Mouse (Mus musculus): ENCODE data around the gene Nisch. TPM values are rescaled to one million over a fixed set of nuclear protein-coding genes. Genes with fewer than 3 reads are reported as not detected.

Gene Nisch
- total RNA-seq, 1 experiment, result 169 TPM

GRCm38 (mm10) chr14:31245946-31246345, 29.2 kb upstream of the Nisch start:
- TF ChIP-seq MAFK (IDR thresholded peaks at IDR 0.05; ENCODE audit: insufficient read depth, low read depth, low read length) (no peak), HCFC1 (IDR thresholded peaks at IDR 0.05; ENCODE audit: borderline replicate concordance, insufficient read depth, low read length) (no peak), CHD2 (IDR thresholded peaks at IDR 0.05; ENCODE audit: low read depth, low read length) (no peak), ZC3H11A (IDR thresholded peaks at IDR 0.05; ENCODE audit: borderline replicate concordance, low read depth, low read length) (no peak), ZNF384 (IDR thresholded peaks at IDR 0.05; ENCODE audit: low read depth, low read length) (no peak)
- in situ Hi-C loops (cut with MboI; ENCODE audit: low sequenced_read_pairs in 2 of 2, unreplicated experiment in 2 of 2), result no loop called here
- no peak overlapping the region for H3K4me3 ChIP-seq (ENCODE audit: insufficient read depth in 1 of 2, low read depth in 1 of 2, low read length in 2 of 2, poor library complexity in 1 of 2, severe bottlenecking in 1 of 2)

DNA sequence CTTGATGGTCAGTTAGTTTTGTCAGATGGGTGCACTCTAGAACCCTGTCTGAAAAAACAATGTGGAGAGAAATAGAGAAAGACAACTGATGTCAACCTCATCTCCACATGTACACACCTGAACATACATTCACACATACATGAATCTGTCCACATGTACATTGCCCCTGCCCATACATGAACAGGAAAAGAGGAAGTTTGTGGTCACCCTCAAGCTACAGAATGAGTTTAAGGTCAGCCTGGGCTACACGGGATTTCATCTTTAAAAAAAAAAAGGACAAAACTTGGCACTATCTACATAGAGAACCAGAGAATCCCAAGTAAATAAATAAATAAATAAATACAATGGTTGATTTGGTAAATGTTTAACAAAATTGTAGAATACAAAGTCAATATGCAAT, 28.0 kb upstream of the Nisch start:
- no peak overlapping the region for H3K27ac ChIP-seq (ENCODE audit: insufficient read depth, low read depth, low read length, poor library complexity, severe bottlenecking)
- H3K9me3 ChIP-seq (ENCODE audit: control insufficient read depth, insufficient read depth, low read depth, low read length), result no peaks in the 10 kb centered on the region
- no peak overlapping the region for H3K4me3 ChIP-seq (ENCODE audit: insufficient read depth in 1 of 2, low read depth in 1 of 2, low read length in 2 of 2, poor library complexity in 1 of 2, severe bottlenecking in 1 of 2)
- H3K36me3 ChIP-seq (ENCODE audit: control insufficient read depth, insufficient read depth, low read length, poor library complexity, severe bottlenecking), result no peaks in the 10 kb centered on the region
- TF ChIP-seq CHD2 (IDR thresholded peaks at IDR 0.05; ENCODE audit: low read depth, low read length) (no peak), MAFK (IDR thresholded peaks at IDR 0.05; ENCODE audit: insufficient read depth, low read depth, low read length) (no peak), HCFC1 (IDR thresholded peaks at IDR 0.05; ENCODE audit: borderline replicate concordance, insufficient read depth, low read length) (no peak), ZNF384 (IDR thresholded peaks at IDR 0.05; ENCODE audit: low read depth, low read length) (no peak), ZC3H11A (IDR thresholded peaks at IDR 0.05; ENCODE audit: borderline replicate concordance, low read depth, low read length) (no peak)
- no peak overlapping the region for H3K9ac ChIP-seq (ENCODE audit: insufficient read depth, low read depth, low read length, poor library complexity, severe bottlenecking)
- in situ Hi-C loops (cut with MboI; ENCODE audit: low sequenced_read_pairs in 2 of 2, unreplicated experiment in 2 of 2), result no loop called here
- no peak for DNase-seq (ENCODE audit: low read depth, low spot score)
- H3K4me1 ChIP-seq (ENCODE audit: control insufficient read depth in 2 of 2, insufficient read depth in 2 of 2, low read length in 2 of 2, poor library complexity in 1 of 2), result no peaks in the 10 kb centered on the region

More at GRCm38 (mm10) chr14:31245946-31246345, 29.2 kb upstream of the Nisch start:
- no peaks in the 10 kb centered on the region for H3K36me3 ChIP-seq (ENCODE audit: control insufficient read depth, insufficient read depth, low read length, poor library complexity, severe bottlenecking)
- H3K4me1 ChIP-seq (ENCODE audit: control insufficient read depth in 2 of 2, insufficient read depth in 2 of 2, low read length in 2 of 2, poor library complexity in 1 of 2), result no peaks in the 10 kb centered on the region
- H3K9me3 ChIP-seq (ENCODE audit: control insufficient read depth, insufficient read depth, low read depth, low read length), result no peaks in the 10 kb centered on the region
- no peak overlapping the region for H3K9ac ChIP-seq (ENCODE audit: insufficient read depth, low read depth, low read length, poor library complexity, severe bottlenecking)
- H3K27ac ChIP-seq (ENCODE audit: insufficient read depth, low read depth, low read length, poor library complexity, severe bottlenecking), result no peak overlapping the region
- no peak for DNase-seq (ENCODE audit: low read depth, low spot score)

DNA sequence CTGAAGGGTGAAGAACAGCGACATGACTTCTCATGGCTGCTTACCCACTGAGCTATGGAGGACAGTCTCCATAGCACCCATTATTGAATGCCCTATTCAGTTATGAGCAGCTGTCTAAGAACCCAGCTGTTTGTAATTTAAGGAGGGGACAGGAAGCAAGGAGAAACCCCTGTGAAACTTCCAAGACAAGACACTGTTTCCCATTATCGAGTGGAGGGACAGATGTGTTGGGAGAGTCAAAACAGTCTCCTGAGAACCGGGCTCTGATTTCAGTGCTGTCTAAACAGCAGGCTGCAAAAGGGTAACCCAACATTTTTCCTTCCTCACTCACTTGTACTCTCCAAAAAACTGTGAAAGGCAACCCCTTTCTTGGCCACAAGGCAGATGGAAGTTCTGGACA, 23.8 kb upstream of the Nisch start:
- TF ChIP-seq HCFC1 (IDR thresholded peaks at IDR 0.05; ENCODE audit: borderline replicate concordance, insufficient read depth, low read length) (no peak), ZC3H11A (IDR thresholded peaks at IDR 0.05; ENCODE audit: borderline replicate concordance, low read depth, low read length) (no peak), CHD2 (IDR thresholded peaks at IDR 0.05; ENCODE audit: low read depth, low read length) (no peak), MAFK (IDR thresholded peaks at IDR 0.05; ENCODE audit: insufficient read depth, low read depth, low read length) (no peak), ZNF384 (IDR thresholded peaks at IDR 0.05; ENCODE audit: low read depth, low read length) (no peak)
- Histone ChIP-seq H3K4me3 (ENCODE audit: insufficient read depth in 1 of 2, low read depth in 1 of 2, low read length in 2 of 2, poor library complexity in 1 of 2, severe bottlenecking in 1 of 2) (no peak overlapping the region), H3K9me3 (ENCODE audit: control insufficient read depth, insufficient read depth, low read depth, low read length) (no peaks in the 10 kb centered on the region), H3K27ac (ENCODE audit: insufficient read depth, low read depth, low read length, poor library complexity, severe bottlenecking) (no peak overlapping the region), H3K4me1 (ENCODE audit: control insufficient read depth in 2 of 2, insufficient read depth in 2 of 2, low read length in 2 of 2, poor library complexity in 1 of 2) (no peaks in the 10 kb centered on the region), H3K36me3 (ENCODE audit: control insufficient read depth, insufficient read depth, low read length, poor library complexity, severe bottlenecking) (no peaks in the 10 kb centered on the region), H3K9ac (ENCODE audit: insufficient read depth, low read depth, low read length, poor library complexity, severe bottlenecking) (no peak overlapping the region)
- in situ Hi-C loops (cut with MboI; ENCODE audit: low sequenced_read_pairs in 2 of 2, unreplicated experiment in 2 of 2), result no loop called here
- no peak for DNase-seq (ENCODE audit: low read depth, low spot score)

DNA sequence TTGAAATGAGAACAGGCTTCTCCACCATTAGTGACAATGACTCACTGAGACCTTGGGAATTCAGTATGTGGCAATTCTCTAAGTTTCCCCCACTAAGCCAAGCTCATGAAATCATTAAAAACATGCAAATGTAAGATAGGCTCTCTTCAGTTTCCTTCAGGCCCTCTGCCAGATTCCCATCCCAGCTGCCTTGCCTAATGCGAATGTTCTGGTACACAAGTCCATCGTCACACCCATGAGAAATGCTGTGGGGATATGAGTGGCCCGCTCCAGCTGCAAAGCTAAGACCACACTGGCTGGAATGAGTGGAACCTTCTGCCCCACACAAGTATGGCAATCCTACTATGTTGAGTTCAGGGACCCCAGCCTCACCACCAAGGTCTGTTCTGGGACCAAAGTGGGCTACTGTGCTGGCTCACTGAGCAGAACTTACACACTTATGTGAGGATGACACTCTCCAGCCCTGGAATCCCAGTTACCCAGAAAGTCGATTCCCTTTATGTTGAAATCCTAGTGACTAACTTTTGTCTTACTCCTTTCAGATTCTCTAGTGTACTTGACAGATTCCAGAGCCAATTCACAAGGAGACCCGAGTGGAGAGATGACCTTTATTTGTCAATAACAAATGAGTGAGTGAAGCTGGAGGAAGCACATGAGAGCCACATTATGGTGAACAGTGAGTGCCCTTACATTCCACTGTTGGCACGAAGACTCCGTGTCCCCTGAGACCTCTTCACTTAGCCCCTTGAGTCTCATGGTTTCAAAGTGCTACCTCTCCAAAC, 20.5 kb upstream of the Nisch start:
- in situ Hi-C loops (cut with MboI; ENCODE audit: low sequenced_read_pairs in 2 of 2, unreplicated experiment in 2 of 2), result no loop called here
- no peak overlapping the region for H3K27ac ChIP-seq (ENCODE audit: insufficient read depth, low read depth, low read length, poor library complexity, severe bottlenecking)
- peaks cover 0 to 5% of the 10 kb centered on the region in 2 experiments; a peak in 1 of 4 replicates for H3K4me1 ChIP-seq (ENCODE audit: control insufficient read depth in 2 of 2, insufficient read depth in 2 of 2, low read length in 2 of 2, poor library complexity in 1 of 2)
- no peak for DNase-seq (ENCODE audit: low read depth, low spot score)
- H3K9ac ChIP-seq (ENCODE audit: insufficient read depth, low read depth, low read length, poor library complexity, severe bottlenecking), result no peak overlapping the region
- TF ChIP-seq CHD2 (IDR thresholded peaks at IDR 0.05; ENCODE audit: low read depth, low read length), result no peak
- no peak for TF ChIP-seq ZC3H11A (IDR thresholded peaks at IDR 0.05; ENCODE audit: borderline replicate concordance, low read depth, low read length)
- TF ChIP-seq ZNF384 (IDR thresholded peaks at IDR 0.05; ENCODE audit: low read depth, low read length), result no peak
- no peak for TF ChIP-seq MAFK (IDR thresholded peaks at IDR 0.05; ENCODE audit: insufficient read depth, low read depth, low read length)
- TF ChIP-seq HCFC1 (IDR thresholded peaks at IDR 0.05; ENCODE audit: borderline replicate concordance, insufficient read depth, low read length), result no peak
- H3K4me3 ChIP-seq (ENCODE audit: insufficient read depth in 1 of 2, low read depth in 1 of 2, low read length in 2 of 2, poor library complexity in 1 of 2, severe bottlenecking in 1 of 2), result no peak overlapping the region
- H3K9me3 ChIP-seq (ENCODE audit: control insufficient read depth, insufficient read depth, low read depth, low read length), result no peaks in the 10 kb centered on the region
- H3K36me3 ChIP-seq (ENCODE audit: control insufficient read depth, insufficient read depth, low read length, poor library complexity, severe bottlenecking), result no peaks in the 10 kb centered on the region

All from ES-E14 (cell line).